In the genomic region with DNA sequence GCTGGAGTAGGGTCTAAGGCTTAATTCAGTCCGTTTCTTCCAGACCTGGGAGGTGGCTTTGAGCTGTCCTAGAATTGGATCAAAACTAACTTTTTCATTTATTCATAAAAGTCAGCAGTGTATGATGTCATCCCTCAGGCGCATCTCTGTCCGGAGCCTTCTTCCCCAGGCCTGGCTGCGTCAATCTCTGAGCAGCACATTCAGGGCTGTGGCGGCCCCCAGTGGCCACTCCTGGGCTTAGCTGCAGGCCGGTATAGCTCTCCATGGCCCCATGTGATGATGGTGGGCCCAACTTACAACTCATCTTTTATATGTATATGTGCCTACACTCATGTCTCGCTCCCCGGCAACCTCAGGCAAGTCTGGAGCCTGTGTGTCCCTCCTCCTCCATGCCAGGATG, we compare ENCODE assay signal across 8 mouse cellular contexts. TPM values are rescaled to one million over a fixed set of nuclear protein-coding genes. Genes with fewer than 3 reads are reported as not detected.
DNase-seq lines count a peak whose midpoint lies in the region; ATAC-seq and TF ChIP-seq lines count a peak whose summit lies in the region.

No protein-coding gene starts in this region.

- H3K4me1 ChIP-seq in bone marrow macrophage, adult 2 months (ENCODE audit: control insufficient read depth, insufficient read depth, low read length), result peaks cover 3% of the 10 kb centered on the region
- no peaks in the 10 kb centered on the region for H3K4me1 ChIP-seq in heart, postnatal 0 days (ENCODE audit: control insufficient read depth, insufficient read depth)
- H3K4me1 ChIP-seq in liver, embryonic 16.5 days (ENCODE audit: control insufficient read depth, low read depth, low read length), result peaks cover 4% of the 10 kb centered on the region; the same call in 1 of the 2 replicates
- H3K4me1 ChIP-seq in neural tube, embryonic 13.5 days (replicated peaks), result peaks cover 7% of the 10 kb centered on the region

- TF ChIP-seq POLR2A in bone marrow macrophage, adult 2 months (IDR thresholded peaks at IDR 0.05; ENCODE audit: borderline replicate concordance, low read depth, low read length), result no peak

- H3K27ac ChIP-seq in bone marrow macrophage, adult 2 months (ENCODE audit: insufficient read depth, low read depth, low read length), result no peak overlapping the region
- no peak overlapping the region for H3K27ac ChIP-seq in heart, postnatal 0 days (ENCODE audit: low read depth)
- no peak overlapping the region for H3K27ac ChIP-seq in liver, embryonic 16.5 days (ENCODE audit: low read length)
- no peak overlapping the region for H3K27ac ChIP-seq in neural tube, embryonic 13.5 days (replicated peaks)

- no peak overlapping the region for H3K4me3 ChIP-seq in bone marrow macrophage, adult 2 months (ENCODE audit: insufficient read depth, low read length)
- H3K4me3 ChIP-seq in heart, postnatal 0 days (ENCODE audit: low read depth, low read length), result no peak overlapping the region
- no peak overlapping the region for H3K4me3 ChIP-seq in liver, embryonic 16.5 days (ENCODE audit: low read depth, low read length)
- H3K4me3 ChIP-seq in neural tube, embryonic 13.5 days, result no peak overlapping the region

- H3K27me3 ChIP-seq in heart, postnatal 0 days (ENCODE audit: control insufficient read depth, insufficient read depth, low read length), result no peaks in the 10 kb centered on the region
- H3K27me3 ChIP-seq in liver, embryonic 16.5 days (ENCODE audit: control insufficient read depth, insufficient read depth, low read depth, low read length), result no peaks in the 10 kb centered on the region; the same call in 1 of the 2 replicates
- 0 out of 2 replicates have a peak, but pooled peaks cover 3% of the 10 kb centered on the region for H3K27me3 ChIP-seq in neural tube, embryonic 13.5 days

- H3K36me3 ChIP-seq in heart, postnatal 0 days (replicated peaks; ENCODE audit: control insufficient read depth, insufficient read depth, low read length), result no peaks in the 10 kb centered on the region
- H3K36me3 ChIP-seq in liver, embryonic 16.5 days (ENCODE audit: control insufficient read depth, insufficient read depth), result no peaks in the 10 kb centered on the region
- no peaks in the 10 kb centered on the region for H3K36me3 ChIP-seq in neural tube, embryonic 13.5 days

- 7% methylated on average over 8 of the region's 8 CpGs for WGBS in heart, postnatal 0 days
- WGBS in liver, embryonic 16.5 days (ENCODE audit: insufficient replicate concordance), result 7% methylated on average over 8 of the region's 8 CpGs
- 7% methylated on average over 8 of the region's 8 CpGs for WGBS in neural tube, embryonic 13.5 days

- peak; percentile 82 for TF ChIP-seq CTCF in bone marrow macrophage, adult 2 months (IDR thresholded peaks at IDR 0.05; ENCODE audit: low read depth, low read length)
- TF ChIP-seq CTCF in heart, postnatal 0 days (IDR thresholded peaks at IDR 0.05; ENCODE audit: low read depth), result peak; percentile 89

- no peak overlapping the region for H3K4me2 ChIP-seq in heart, postnatal 0 days (ENCODE audit: low read depth, low read length)
- no peak overlapping the region for H3K4me2 ChIP-seq in liver, embryonic 16.5 days (ENCODE audit: low read depth, low read length)
- no peak overlapping the region for H3K4me2 ChIP-seq in neural tube, embryonic 13.5 days

- no peaks in the 10 kb centered on the region for H3K9me3 ChIP-seq in heart, postnatal 0 days (replicated peaks; ENCODE audit: control insufficient read depth, low read length)
- H3K9me3 ChIP-seq in liver, embryonic 16.5 days (replicated peaks; ENCODE audit: control insufficient read depth, low read length), result no peaks in the 10 kb centered on the region
- no peaks in the 10 kb centered on the region for H3K9me3 ChIP-seq in neural tube, embryonic 13.5 days

- ATAC-seq in CD4-positive, CD25-positive, alpha-beta regulatory T cell, adult 4 months, result peak; percentile 73
- ATAC-seq in erythroid progenitor cell, adult 5-6 weeks (replicated peaks; ENCODE audit: low FRiP score, poor library complexity, severe bottlenecking), result peak; percentile 64
- peak; percentile 73; the same call in 1 of the 2 replicates for ATAC-seq in heart, postnatal 0 days (ENCODE audit: insufficient read depth, low read depth)
- ATAC-seq in liver, embryonic 16.5 days (ENCODE audit: low read depth), result peak; percentile 64; the same call in 1 of the 2 replicates
- ATAC-seq in neural tube, embryonic 13.5 days (ENCODE audit: low read depth), result peak; percentile 81; the same call in 1 of the 2 replicates

- TF ChIP-seq EP300 in heart, postnatal 0 days (IDR thresholded peaks at IDR 0.05; ENCODE audit: low read depth), result no peak

- DNase-seq in heart, postnatal 0 days (ENCODE audit: low spot score), result peak; percentile 55
- DNase-seq in kidney, postnatal 25 days, result peak; percentile 80 to 83
- peak; percentile 76 for DNase-seq in thymus, postnatal 0 days (ENCODE audit: low spot score)

- no peak overlapping the region for H3K9ac ChIP-seq in heart, postnatal 0 days (replicated peaks; ENCODE audit: low read depth, low read length)
- no peak overlapping the region for H3K9ac ChIP-seq in liver, embryonic 16.5 days (ENCODE audit: low read depth, low read length)
- no peak overlapping the region for H3K9ac ChIP-seq in neural tube, embryonic 13.5 days

RNA-seq across cellular contexts. Expression of gene Treh, which starts 21.0 kb away (rescaled TPM):
- not detected for polyA plus RNA-seq in CD4-positive, CD25-positive, alpha-beta regulatory T cell, adult 4 months (2017; shearing (Covaris generic))
- polyA plus RNA-seq in bone marrow macrophage, adult 2 months (2012; ENCODE audit: insufficient read depth, insufficient read length, missing spikeins), result not detected in 2 replicates
- not detected in 2 replicates for total RNA-seq in erythroid progenitor cell, adult 5-6 weeks (2015; ENCODE audit: low replicate concordance)
- total RNA-seq in erythroid progenitor cell, adult 5-6 weeks (2017; ENCODE audit: low replicate concordance), result not detected in 2 replicates
- total RNA-seq in heart, postnatal 0 days (2014; rRNA removed; ENCODE audit: low replicate concordance), result not detected in 2 replicates
- not detected in 2 replicates for polyA plus RNA-seq in heart, postnatal 0 days (2015; fragmentation: Nextera tagmentation; extraction: Ambion mirVana)
- polyA plus RNA-seq in liver, embryonic 16.5 days (2015; fragmentation: Nextera tagmentation; extraction: Ambion mirVana), result not detected in 2 replicates
- not detected in 2 replicates for polyA plus RNA-seq in neural tube, embryonic 13.5 days (2015; fragmentation: Nextera tagmentation; extraction: Ambion mirVana)
- 0.07 TPM in 1 of 2 replicates, not detected in the other for polyA plus RNA-seq in thymus, postnatal 0 days (2015; fragmentation: Nextera tagmentation; extraction: Ambion mirVana)

RNA-seq across cellular contexts. Expression of gene Ddx6, which starts 47.3 kb away (rescaled TPM):
- 10 to 100 TPM; 68.5 to 94.4 TPM for polyA plus RNA-seq in CD4-positive, CD25-positive, alpha-beta regulatory T cell, adult 4 months (2017; shearing (Covaris generic))
- 111 and 122 TPM in 2 replicates for polyA plus RNA-seq in bone marrow macrophage, adult 2 months (2012; ENCODE audit: insufficient read depth, insufficient read length, missing spikeins)
- 40.0 and 59.5 TPM in 2 replicates for total RNA-seq in erythroid progenitor cell, adult 5-6 weeks (2015; ENCODE audit: low replicate concordance)
- 79.5 and 91.5 TPM in 2 replicates for total RNA-seq in erythroid progenitor cell, adult 5-6 weeks (2017; ENCODE audit: low replicate concordance)
- 30.9 and 33.9 TPM in 2 replicates for total RNA-seq in heart, postnatal 0 days (2014; rRNA removed; ENCODE audit: low replicate concordance)
- 10.5 and 11.0 TPM in 2 replicates for polyA plus RNA-seq in heart, postnatal 0 days (2015; fragmentation: Nextera tagmentation; extraction: Ambion mirVana)
- polyA plus RNA-seq in liver, embryonic 16.5 days (2015; fragmentation: Nextera tagmentation; extraction: Ambion mirVana), result 4.5 and 5.5 TPM in 2 replicates
- polyA plus RNA-seq in neural tube, embryonic 13.5 days (2015; fragmentation: Nextera tagmentation; extraction: Ambion mirVana), result 15.7 and 17.9 TPM in 2 replicates
- polyA plus RNA-seq in thymus, postnatal 0 days (2015; fragmentation: Nextera tagmentation; extraction: Ambion mirVana), result 22.2 and 29.5 TPM in 2 replicates
